In genomic region chr17:43157781-43158501, GRCm38 (mm10) we compare ENCODE assay signal across 8 mouse cellular contexts.
DNase-seq lines count a peak whose midpoint lies in the region; ATAC-seq lines count a peak whose summit lies in the region.

No protein-coding gene starts in this region.

- no peaks in the 10 kb centered on the region for H3K27me3 ChIP-seq in midbrain, embryonic 14.5 days (ENCODE audit: control insufficient read depth, insufficient read depth, low read length)

- intact Hi-C loops in left cerebral cortex, postnatal 14 days (cut with DNase I) = no loop called here

- ATAC-seq in hematopoietic stem cell, adult 5-6 weeks (replicated peaks in 1 of 2; ENCODE audit: insufficient read depth in 1 of 2, low FRiP score in 2 of 2, low TSS enrichment in 1 of 2, low read depth in 1 of 2, poor library complexity in 2 of 2, severe bottlenecking in 2 of 2) = peak; percentile 94 to 98
- peak; percentile 87 for ATAC-seq in midbrain, embryonic 14.5 days (ENCODE audit: low FRiP score, low TSS enrichment)

- no peaks in the 10 kb centered on the region for H3K36me3 ChIP-seq in midbrain, embryonic 14.5 days (ENCODE audit: control insufficient read depth, insufficient read depth, low read length)

- DNase-seq in R1 (ENCODE audit: low read depth, low spot score) (peak; percentile 86), liver (no peak)
- peak; percentile 48 for DNase-seq in embryo, embryonic 9.5 days (ENCODE audit: extremely low spot score)
- peak; percentile 51 to 56 for DNase-seq in left cerebral cortex, postnatal 14 days (ENCODE audit: low spot score in 2 of 2)
- DNase-seq in midbrain, embryonic 14.5 days = peak; percentile 74
- peak; percentile 16 for DNase-seq in yolk sac, embryonic 10.5 days (ENCODE audit: low spot score)
- DNase-seq in gastrocnemius, postnatal 25 days = no peak

- no peaks in the 10 kb centered on the region for H3K9me3 ChIP-seq in midbrain, embryonic 14.5 days (ENCODE audit: control insufficient read depth, low read length)

- H3K4me1 ChIP-seq in midbrain, embryonic 14.5 days (ENCODE audit: control insufficient read depth, insufficient read depth, low read length) = peaks cover 14% of the 10 kb centered on the region; the same call in 1 of the 2 replicates

- H3K9ac ChIP-seq in midbrain, embryonic 14.5 days (replicated peaks; ENCODE audit: low read length) = peak overlapping the region; percentile 32; the same call in 1 of the 2 replicates

- peak overlapping the region; percentile 62 for H3K27ac ChIP-seq in midbrain, embryonic 14.5 days (replicated peaks; ENCODE audit: low read depth, low read length)

- H3K4me2 ChIP-seq in midbrain, embryonic 14.5 days (ENCODE audit: low read length) = peak overlapping the region; percentile 46

- WGBS in midbrain, embryonic 14.5 days = 22% methylated on average over 15 of the region's 15 CpGs

- peak overlapping the region; percentile 17 for H3K4me3 ChIP-seq in midbrain, embryonic 14.5 days (replicated peaks; ENCODE audit: low read depth, low read length)

Comparison
In these comparisons a context has a peak if more than half of its experiments do, and no peak if none do; other contexts are left out.
1. DNase-seq: peak in R1 (single experiment), embryo, embryonic 9.5 days (single experiment), left cerebral cortex, postnatal 14 days (2 of 2), midbrain, embryonic 14.5 days (single experiment) and yolk sac, embryonic 10.5 days (single experiment); none in gastrocnemius, postnatal 25 days (single experiment) and liver (single experiment).